Mouse (Mus musculus) liver, postnatal 0 days (tissue): ENCODE measurements at regions not wholly inside any gene's neighbourhood (a gene's known extent, or its start where the extent isn't known, plus 50 kb on each side); places are given as distances from the start of the nearest gene placed in this dataset.

Experiments used
- CTCF ChIP-seq: sonication (generic); IDR thresholded peaks from 2 replicates; pipeline ENCODE4 v1.5.1; 2016; ENCODE audit warnings: antibody characterized with exemption, low read depth
- EP300 ChIP-seq: IDR thresholded peaks from 2 replicates; pipeline ENCODE4 v1.6.1; 2016; ENCODE audit warnings: antibody characterized with exemption, low read depth, mild to moderate bottlenecking

- no peak for TF ChIP-seq CTCF
- no peak for TF ChIP-seq EP300
Observed at GRCm38 (mm10) chr5:44902541-44902940, 103.1 kb upstream of the Ldb2 start.
